Mouse (Mus musculus): ENCODE measurements at regions not wholly inside any gene's neighbourhood (a gene's known extent, or its start where the extent isn't known, plus 50 kb on each side); places are given as distances from the start of the nearest gene placed in this dataset.

DNA sequence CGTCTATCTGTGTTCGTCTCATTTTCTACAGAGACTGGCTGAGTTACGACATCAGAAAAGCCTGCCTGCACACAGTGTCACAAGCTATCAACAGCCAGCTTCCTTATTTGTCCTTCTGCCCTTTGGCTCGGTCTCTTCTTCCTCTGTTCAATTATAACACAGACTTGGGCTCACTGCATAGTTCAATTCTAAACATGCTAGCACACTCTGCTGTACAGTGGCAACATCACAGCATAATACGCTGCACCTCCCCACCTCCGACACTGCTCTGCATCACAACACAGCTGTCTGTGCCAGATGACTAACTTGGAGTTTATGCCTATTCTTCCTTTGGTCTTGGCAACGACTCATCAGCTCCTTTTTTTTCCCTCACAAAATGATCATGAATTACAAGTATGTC is 111.0 kb downstream of the Cenpw start:
- no peak for TF ChIP-seq ZNF384 (IDR thresholded peaks at IDR 0.05; ENCODE audit: low read depth, low read length)
- TF ChIP-seq POLR2A (IDR thresholded peaks at IDR 0.05; ENCODE audit: low read depth, low read length), result no peak
- 0 out of 4 replicates have a peak, but pooled peaks of 1 of the 2 experiments have one; percentile 4 for TF ChIP-seq CTCF (conservative IDR thresholded peaks at IDR 0.05 in 1 of 2, IDR thresholded peaks at IDR 0.05 in 1 of 2; ENCODE audit: low read depth in 2 of 2, low read length in 2 of 2)
- no peak for TF ChIP-seq IRF4 (IDR thresholded peaks at IDR 0.05; ENCODE audit: low read depth, low read length)
- TF ChIP-seq MAX (IDR thresholded peaks at IDR 0.05; ENCODE audit: low read length), result no peak
- no peak; the same call in none of the 2 replicates for TF ChIP-seq RAD21 (IDR thresholded peaks at IDR 0.05; ENCODE audit: low read depth, low read length)
- no peak for TF ChIP-seq PAX5 (IDR thresholded peaks at IDR 0.05; ENCODE audit: low read length)
- TF ChIP-seq SMC3 (IDR thresholded peaks at IDR 0.05; ENCODE audit: low read depth, low read length), result no peak
- TF ChIP-seq ZC3H11A (IDR thresholded peaks at IDR 0.05; ENCODE audit: low read depth, low read length), result no peak

Data from CH12.LX (cell line).